ENCODE assay signal across 8 mouse cellular contexts in the genomic region with DNA sequence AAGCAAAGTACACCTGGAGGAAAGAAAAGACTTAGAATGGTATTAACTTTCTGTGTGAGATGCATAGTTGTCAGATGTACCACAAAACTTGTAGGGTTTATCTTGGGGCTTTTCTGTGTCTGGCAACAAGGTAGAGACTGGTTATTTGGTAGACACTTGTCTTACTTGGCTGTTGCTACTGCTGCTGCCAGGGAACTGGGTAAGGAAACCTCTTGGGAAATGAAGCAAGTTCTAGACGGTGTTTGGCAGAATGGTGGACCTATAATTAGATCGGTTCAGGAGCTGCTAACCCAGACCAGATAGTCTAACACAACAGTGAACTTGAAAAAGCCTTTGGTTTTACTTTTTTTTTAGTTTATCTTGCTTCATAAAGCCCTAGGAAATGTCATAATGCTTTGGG. TPM values are rescaled to one million over a fixed set of nuclear protein-coding genes. Genes with fewer than 3 reads are reported as not detected.
DNase-seq lines count a peak whose midpoint lies in the region; ATAC-seq lines count a peak whose summit lies in the region.

No protein-coding gene starts in this region.

- no peaks in the 10 kb centered on the region for H3K9me3 ChIP-seq in embryonic facial prominence, embryonic 11.5 days (replicated peaks; ENCODE audit: control insufficient read depth, low read length)
- no peaks in the 10 kb centered on the region for H3K9me3 ChIP-seq in hindbrain, embryonic 15.5 days
- no peaks in the 10 kb centered on the region for H3K9me3 ChIP-seq in midbrain, embryonic 16.5 days (replicated peaks; ENCODE audit: control insufficient read depth, low read length, poor library complexity, severe bottlenecking)

- H3K4me2 ChIP-seq in embryonic facial prominence, embryonic 11.5 days (ENCODE audit: low read depth, low read length), result peak overlapping the region; percentile 66; the same call in 1 of the 2 replicates
- peak overlapping the region; percentile 93 for H3K4me2 ChIP-seq in hindbrain, embryonic 15.5 days
- peak overlapping the region; percentile 92 for H3K4me2 ChIP-seq in midbrain, embryonic 16.5 days (ENCODE audit: low read length)

- ATAC-seq in embryonic facial prominence, embryonic 11.5 days (replicated peaks; ENCODE audit: insufficient number of reproducible peaks, low FRiP score, low TSS enrichment, low read depth), result no peak
- no peak for ATAC-seq in hindbrain, embryonic 15.5 days (ENCODE audit: low FRiP score, low read depth)
- no peak for ATAC-seq in midbrain, embryonic 16.5 days

- peak overlapping the region; percentile 86; the same call in 1 of the 2 replicates for H3K4me3 ChIP-seq in embryonic facial prominence, embryonic 11.5 days (ENCODE audit: low read depth, low read length)
- H3K4me3 ChIP-seq in hindbrain, embryonic 15.5 days, result peak overlapping the region; percentile 100
- H3K4me3 ChIP-seq in midbrain, embryonic 16.5 days (ENCODE audit: low read depth, low read length), result peak overlapping the region; percentile 100

- H3K27me3 ChIP-seq in embryonic facial prominence, embryonic 11.5 days (ENCODE audit: control insufficient read depth, insufficient read depth, low read length), result no peaks in the 10 kb centered on the region
- H3K27me3 ChIP-seq in hindbrain, embryonic 15.5 days, result no peaks in the 10 kb centered on the region
- no peaks in the 10 kb centered on the region for H3K27me3 ChIP-seq in midbrain, embryonic 16.5 days (ENCODE audit: control insufficient read depth, insufficient read depth, low read depth, low read length)

- 72% methylated on average over 2 of the region's 2 CpGs for WGBS in embryonic facial prominence, embryonic 11.5 days
- WGBS in hindbrain, embryonic 15.5 days, result 60% methylated on average over 2 of the region's 2 CpGs
- 79% methylated on average over 2 of the region's 2 CpGs for WGBS in midbrain, embryonic 16.5 days

- intact Hi-C loops in heart, postnatal 14 days (cut with DNase I), result no loop called here

- H3K9ac ChIP-seq in embryonic facial prominence, embryonic 11.5 days (replicated peaks; ENCODE audit: low read length), result no peak overlapping the region
- H3K9ac ChIP-seq in hindbrain, embryonic 15.5 days, result peak overlapping the region; percentile 99
- H3K9ac ChIP-seq in midbrain, embryonic 16.5 days (ENCODE audit: low read depth, low read length), result no peak overlapping the region; the same call in 1 of the 2 replicates

- no peaks in the 10 kb centered on the region for H3K4me1 ChIP-seq in embryonic facial prominence, embryonic 11.5 days (ENCODE audit: control insufficient read depth, insufficient read depth, low read length)
- peaks cover 35% of the 10 kb centered on the region for H3K4me1 ChIP-seq in hindbrain, embryonic 15.5 days (replicated peaks)
- H3K4me1 ChIP-seq in midbrain, embryonic 16.5 days (ENCODE audit: control insufficient read depth, insufficient read depth, low read length), result peaks cover 24% of the 10 kb centered on the region

- H3K27ac ChIP-seq in embryonic facial prominence, embryonic 11.5 days (replicated peaks; ENCODE audit: low read depth, low read length), result no peak overlapping the region
- no peak overlapping the region for H3K27ac ChIP-seq in hindbrain, embryonic 15.5 days (replicated peaks)
- H3K27ac ChIP-seq in midbrain, embryonic 16.5 days (ENCODE audit: low read length), result no peak overlapping the region

- DNase-seq in heart, adult 9 months (ENCODE audit: low spot score in 2 of 2), result peak; percentile 30 to 44
- no peak for DNase-seq in heart, postnatal 14 days
- DNase-seq in embryonic facial prominence, embryonic 11.5 days (ENCODE audit: low spot score), result no peak
- no peak for DNase-seq in T-cell, adult 2 months (ENCODE audit: low spot score)
- no peak for DNase-seq in spleen, postnatal 4 days (ENCODE audit: low spot score in 2 of 2)
- DNase-seq in layer of hippocampus, adult 18-20 months (ENCODE audit: low spot score in 2 of 2), result no peak

- no peaks in the 10 kb centered on the region for H3K36me3 ChIP-seq in embryonic facial prominence, embryonic 11.5 days (replicated peaks; ENCODE audit: control insufficient read depth, insufficient read depth, low read depth, low read length)
- no peaks in the 10 kb centered on the region for H3K36me3 ChIP-seq in hindbrain, embryonic 15.5 days
- H3K36me3 ChIP-seq in midbrain, embryonic 16.5 days (ENCODE audit: control insufficient read depth, insufficient read depth, low read length), result no peaks in the 10 kb centered on the region

RNA-seq across cellular contexts. Expression of gene Cs, which starts 1.4 kb away (rescaled TPM):
- total RNA-seq in heart, postnatal 14 days (2021), result 1,000 to 10,000 TPM; 1,195 to 1,221 TPM
- polyA plus RNA-seq in embryonic facial prominence, embryonic 11.5 days (2014; fragmentation: Nextera tagmentation; extraction: Ambion mirVana), result 246 and 258 TPM in 2 replicates
- 267 and 278 TPM in 2 replicates for polyA plus RNA-seq in hindbrain, embryonic 15.5 days (2015; fragmentation: Nextera tagmentation; extraction: Ambion mirVana)
- polyA plus RNA-seq in midbrain, embryonic 16.5 days (2015; fragmentation: Nextera tagmentation; extraction: Ambion mirVana), result 247 and 265 TPM in 2 replicates
- 100 to 1,000 TPM; 227 to 229 TPM for total RNA-seq in layer of hippocampus, adult 18-20 months (2021)

RNA-seq across cellular contexts. Expression of gene Cnpy2, which starts 16.7 kb away (rescaled TPM):
- 10 to 100 TPM; 58.1 to 66.7 TPM for total RNA-seq in heart, postnatal 14 days (2021)
- 288 and 305 TPM in 2 replicates for polyA plus RNA-seq in embryonic facial prominence, embryonic 11.5 days (2014; fragmentation: Nextera tagmentation; extraction: Ambion mirVana)
- 188 and 205 TPM in 2 replicates for polyA plus RNA-seq in hindbrain, embryonic 15.5 days (2015; fragmentation: Nextera tagmentation; extraction: Ambion mirVana)
- 185 and 191 TPM in 2 replicates for polyA plus RNA-seq in midbrain, embryonic 16.5 days (2015; fragmentation: Nextera tagmentation; extraction: Ambion mirVana)
- 10 to 100 TPM; 79.5 to 88.1 TPM for total RNA-seq in layer of hippocampus, adult 18-20 months (2021)

RNA-seq across cellular contexts. Expression of gene Coq10a, which starts 29.8 kb away (rescaled TPM):
- total RNA-seq in heart, postnatal 14 days (2021), result 100 to 1,000 TPM; 208 to 209 TPM
- polyA plus RNA-seq in embryonic facial prominence, embryonic 11.5 days (2014; fragmentation: Nextera tagmentation; extraction: Ambion mirVana), result 13.2 and 13.5 TPM in 2 replicates
- 38.7 and 41.9 TPM in 2 replicates for polyA plus RNA-seq in hindbrain, embryonic 15.5 days (2015; fragmentation: Nextera tagmentation; extraction: Ambion mirVana)
- 36.8 and 40.3 TPM in 2 replicates for polyA plus RNA-seq in midbrain, embryonic 16.5 days (2015; fragmentation: Nextera tagmentation; extraction: Ambion mirVana)
- 10 to 100 TPM; 49.5 to 49.7 TPM for total RNA-seq in layer of hippocampus, adult 18-20 months (2021)

RNA-seq across cellular contexts. Expression of gene Pan2, which starts 35.8 kb away (rescaled TPM):
- total RNA-seq in heart, postnatal 14 days (2021), result 10 to 100 TPM; 13.2 to 13.7 TPM
- 33.6 and 35.2 TPM in 2 replicates for polyA plus RNA-seq in embryonic facial prominence, embryonic 11.5 days (2014; fragmentation: Nextera tagmentation; extraction: Ambion mirVana)
- polyA plus RNA-seq in hindbrain, embryonic 15.5 days (2015; fragmentation: Nextera tagmentation; extraction: Ambion mirVana), result 19.1 and 21.4 TPM in 2 replicates
- polyA plus RNA-seq in midbrain, embryonic 16.5 days (2015; fragmentation: Nextera tagmentation; extraction: Ambion mirVana), result 20.8 and 22.3 TPM in 2 replicates
- 10 to 100 TPM; 12.9 to 13.2 TPM for total RNA-seq in layer of hippocampus, adult 18-20 months (2021)

RNA-seq across cellular contexts. Expression of gene Ankrd52, which starts 38.0 kb away (rescaled TPM):
- total RNA-seq in heart, postnatal 14 days (2021), result 10 to 100 TPM; 46.5 to 47.5 TPM
- polyA plus RNA-seq in embryonic facial prominence, embryonic 11.5 days (2014; fragmentation: Nextera tagmentation; extraction: Ambion mirVana), result 9.3 and 10.4 TPM in 2 replicates
- 10.9 and 13.8 TPM in 2 replicates for polyA plus RNA-seq in hindbrain, embryonic 15.5 days (2015; fragmentation: Nextera tagmentation; extraction: Ambion mirVana)
- polyA plus RNA-seq in midbrain, embryonic 16.5 days (2015; fragmentation: Nextera tagmentation; extraction: Ambion mirVana), result 9.9 and 13.6 TPM in 2 replicates
- total RNA-seq in layer of hippocampus, adult 18-20 months (2021), result 10 to 100 TPM; 45.4 to 49.6 TPM

Comparison
In these comparisons a context has a peak if more than half of its experiments do, and no peak if none do; other contexts are left out.
1. DNase-seq: peak in heart, adult 9 months (2 of 2); none in heart, postnatal 14 days (0 of 2), embryonic facial prominence, embryonic 11.5 days (single experiment), T-cell, adult 2 months (single experiment), spleen, postnatal 4 days (0 of 2) and layer of hippocampus, adult 18-20 months (0 of 2).
2. Peak in every context shown above with its lines, with median percentiles within 50 percentile points of each other: H3K4me2 ChIP-seq and H3K4me3 ChIP-seq.